Mouse (Mus musculus) cerebellum, adult 9-11 months (tissue): ENCODE measurements around the gene Kmo.

ENCODE experiments used
- DNase-seq: peaks from one replicate; pipeline ENCODE4 v3.0.0; 2022

The Kmo gene

DNA sequence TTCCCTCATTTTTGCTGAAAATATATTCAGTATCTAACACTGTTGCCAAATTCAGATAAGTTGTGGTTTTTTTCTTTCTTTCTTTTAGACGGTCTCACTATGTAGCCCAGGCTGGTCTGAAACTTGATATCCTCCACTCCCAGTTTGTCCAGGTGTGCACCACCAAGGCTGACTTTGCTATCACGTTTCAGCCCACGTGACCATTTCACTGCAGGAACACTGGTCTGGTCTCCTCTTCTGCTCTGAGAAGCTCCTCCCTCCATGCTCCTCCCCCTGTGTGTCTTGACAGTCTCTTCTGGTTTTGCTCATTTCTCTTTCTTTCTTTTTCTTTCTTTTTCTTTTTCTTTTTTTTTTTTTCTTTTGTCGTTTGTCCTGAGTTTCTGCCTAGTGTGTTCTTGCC, 79.6 kb downstream of the Kmo start:
- no peak for DNase-seq

DNA sequence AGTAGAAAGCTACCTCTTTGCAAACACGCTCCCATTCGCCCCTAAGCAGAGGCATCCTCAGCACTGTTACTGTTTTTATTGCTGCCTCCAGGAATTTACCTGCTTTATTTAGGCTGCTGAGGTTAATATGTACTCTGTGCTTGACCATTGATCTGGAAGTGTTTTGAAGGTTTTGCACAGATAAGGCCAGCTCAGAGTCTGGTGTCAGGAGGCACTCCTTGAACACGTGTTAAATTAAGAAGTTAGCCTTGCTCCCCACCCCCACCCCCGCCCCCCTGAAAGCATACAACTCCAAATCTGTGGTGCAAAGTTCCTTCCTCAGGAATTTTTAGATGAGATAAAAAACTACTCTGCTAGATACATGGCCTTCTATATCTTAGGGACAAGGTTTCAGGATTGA, 81.0 kb downstream of the Kmo start:
- no peak for DNase-seq

DNA sequence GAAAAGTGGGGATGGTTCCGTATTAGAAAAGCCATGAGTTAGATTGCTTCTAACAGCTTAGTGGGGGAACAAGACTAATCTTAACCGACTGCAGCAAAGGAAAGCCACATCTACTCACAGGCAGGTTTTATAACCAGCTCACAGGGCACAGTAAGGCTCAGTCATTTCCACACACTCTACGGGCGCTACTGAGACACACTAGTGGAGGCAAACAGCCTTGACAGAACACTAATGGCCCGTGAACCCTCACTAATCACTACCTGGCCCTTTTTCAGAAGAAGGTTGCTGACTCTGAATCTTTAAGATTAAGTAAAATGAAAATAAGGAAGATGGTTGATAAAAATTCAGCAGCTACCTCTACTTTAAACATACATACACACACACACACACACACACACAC, 87.4 kb downstream of the Kmo start:
- no peak for DNase-seq

GRCm38 (mm10) chr1:175708013-175708412, 87.8 kb downstream of the Kmo start:
- DNase-seq: no peak
